Mouse (Mus musculus): ENCODE measurements around the gene Lgals9. TPM values are rescaled to one million over a fixed set of nuclear protein-coding genes. Genes with fewer than 3 reads are reported as not detected.

Gene Lgals9
- polyA plus RNA-seq, 1 experiment from 2014 or later = 13.7 TPM

DNA sequence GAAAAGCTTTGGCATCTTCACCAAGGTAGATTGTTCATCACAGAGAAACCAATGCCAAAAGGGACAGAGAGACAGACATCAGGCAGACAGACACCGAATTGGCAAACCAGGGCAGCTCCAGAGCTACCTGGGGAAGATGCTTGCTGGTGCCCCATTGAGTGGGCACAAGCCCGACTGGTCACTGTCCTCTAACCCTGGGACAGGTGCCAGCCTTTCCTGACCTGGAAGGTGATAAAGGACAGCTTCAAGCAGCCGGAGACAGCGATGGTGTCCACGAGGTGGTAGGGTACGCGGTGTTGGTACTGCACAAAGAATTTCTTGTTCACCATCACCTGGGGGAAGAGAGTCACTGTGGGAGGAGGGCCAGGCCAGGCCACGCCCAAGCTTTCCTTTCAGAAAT lies 13.7 kb downstream of the Lgals9 start:
- no peaks in the 10 kb centered on the region for H3K36me3 ChIP-seq (replicated peaks; ENCODE audit: control insufficient read depth, insufficient read depth)
- 86% methylated on average over 8 of the region's 8 CpGs for WGBS
- no peak for ATAC-seq (ENCODE audit: low FRiP score)
- H3K4me2 ChIP-seq (replicated peaks) = no peak overlapping the region
- no peaks in the 10 kb centered on the region for H3K4me1 ChIP-seq (replicated peaks; ENCODE audit: control insufficient read depth, insufficient read depth, low read length)
- no peaks in the 10 kb centered on the region for H3K27me3 ChIP-seq (ENCODE audit: control insufficient read depth, insufficient read depth, low read length)
- no peak overlapping the region for H3K9ac ChIP-seq
- no peak for DNase-seq (ENCODE audit: low spot score)
- no peak overlapping the region for H3K4me3 ChIP-seq (replicated peaks; ENCODE audit: low read length)
- H3K27ac ChIP-seq = no peak overlapping the region
- H3K9me3 ChIP-seq (ENCODE audit: control insufficient read depth, low read length) = no peaks in the 10 kb centered on the region

DNA sequence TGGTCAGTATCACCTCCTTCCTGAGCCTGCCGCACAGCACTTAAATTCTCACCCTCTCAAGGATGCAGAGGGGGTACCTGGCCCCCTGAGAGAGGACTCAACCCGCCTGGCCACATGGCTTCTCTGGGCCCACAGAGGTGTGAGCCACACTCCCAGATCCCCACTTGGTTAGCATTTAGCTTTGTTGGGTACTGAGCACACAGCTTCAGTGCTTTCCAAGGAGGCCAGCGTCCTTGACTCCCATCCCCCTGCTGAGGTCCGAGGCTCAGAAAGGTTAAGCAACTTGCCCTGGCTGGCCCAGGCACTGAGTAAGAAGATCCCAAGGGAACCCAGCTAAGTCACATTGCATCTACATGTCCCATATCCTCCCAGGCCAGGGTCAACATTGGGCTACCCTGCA lies 16.6 kb downstream of the Lgals9 start:
- Histone ChIP-seq H3K27ac (no peak overlapping the region), H3K9me3 (ENCODE audit: control insufficient read depth, low read length) (no peaks in the 10 kb centered on the region), H3K4me3 (replicated peaks; ENCODE audit: low read length) (no peak overlapping the region), H3K9ac (no peak overlapping the region), H3K36me3 (replicated peaks; ENCODE audit: control insufficient read depth, insufficient read depth) (no peaks in the 10 kb centered on the region), H3K27me3 (ENCODE audit: control insufficient read depth, insufficient read depth, low read length) (no peaks in the 10 kb centered on the region), H3K4me2 (replicated peaks) (no peak overlapping the region), H3K4me1 (replicated peaks; ENCODE audit: control insufficient read depth, insufficient read depth, low read length) (no peaks in the 10 kb centered on the region)
- DNase-seq (ENCODE audit: low spot score) (no peak), ATAC-seq (ENCODE audit: low FRiP score) (no peak)
- WGBS = 83% methylated on average over 4 of the region's 4 CpGs

- H3K9me3 ChIP-seq (ENCODE audit: control insufficient read depth, low read length) = no peaks in the 10 kb centered on the region
- no peak overlapping the region for H3K27ac ChIP-seq
- no peak overlapping the region for H3K4me2 ChIP-seq (replicated peaks)
- WGBS = 26% methylated on average over 4 of the region's 4 CpGs
- H3K9ac ChIP-seq = no peak overlapping the region
- H3K27me3 ChIP-seq (ENCODE audit: control insufficient read depth, insufficient read depth, low read length) = no peaks in the 10 kb centered on the region
- DNase-seq (ENCODE audit: low spot score) (peak; percentile 57), ATAC-seq (ENCODE audit: low FRiP score) (no peak)
- H3K36me3 ChIP-seq (replicated peaks; ENCODE audit: control insufficient read depth, insufficient read depth) = no peaks in the 10 kb centered on the region
- H3K4me1 ChIP-seq (replicated peaks; ENCODE audit: control insufficient read depth, insufficient read depth, low read length) = no peaks in the 10 kb centered on the region
- no peak overlapping the region for H3K4me3 ChIP-seq (replicated peaks; ENCODE audit: low read length)
These were observed 17.4 kb downstream of the Lgals9 start for GRCm38 (mm10) chr11:78967371-78967770.

DNA sequence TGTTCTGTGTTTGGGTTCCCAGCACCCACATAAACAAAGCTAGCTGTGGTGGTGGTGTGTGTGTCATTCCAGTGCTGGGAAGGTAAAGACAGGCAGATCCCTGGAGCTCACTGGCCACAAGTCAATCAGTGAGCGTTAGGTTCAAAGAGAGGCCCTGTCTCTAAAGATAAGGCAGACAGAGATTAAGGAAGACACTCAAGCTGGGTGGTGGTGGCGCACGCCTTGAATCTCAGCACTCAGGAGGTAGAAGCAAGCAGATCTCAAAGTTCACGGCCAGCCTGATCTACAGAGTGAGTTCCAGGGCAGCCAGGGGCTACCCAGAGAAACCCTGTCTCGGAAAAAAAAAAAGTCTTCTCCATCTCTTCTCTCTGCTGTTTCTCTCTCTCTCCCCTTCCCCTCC lies 23.5 kb downstream of the Lgals9 start:
- Histone ChIP-seq H3K27me3 (ENCODE audit: control insufficient read depth, insufficient read depth, low read length) (no peaks in the 10 kb centered on the region), H3K27ac (no peak overlapping the region), H3K36me3 (replicated peaks; ENCODE audit: control insufficient read depth, insufficient read depth) (no peaks in the 10 kb centered on the region), H3K9ac (no peak overlapping the region), H3K9me3 (ENCODE audit: control insufficient read depth, low read length) (no peaks in the 10 kb centered on the region), H3K4me3 (replicated peaks; ENCODE audit: low read length) (no peak overlapping the region), H3K4me2 (replicated peaks) (no peak overlapping the region), H3K4me1 (replicated peaks; ENCODE audit: control insufficient read depth, insufficient read depth, low read length) (no peaks in the 10 kb centered on the region)
- ATAC-seq (ENCODE audit: low FRiP score) (no peak), DNase-seq (ENCODE audit: low spot score) (no peak)
- WGBS = 87% methylated on average over 5 of the region's 5 CpGs

DNA sequence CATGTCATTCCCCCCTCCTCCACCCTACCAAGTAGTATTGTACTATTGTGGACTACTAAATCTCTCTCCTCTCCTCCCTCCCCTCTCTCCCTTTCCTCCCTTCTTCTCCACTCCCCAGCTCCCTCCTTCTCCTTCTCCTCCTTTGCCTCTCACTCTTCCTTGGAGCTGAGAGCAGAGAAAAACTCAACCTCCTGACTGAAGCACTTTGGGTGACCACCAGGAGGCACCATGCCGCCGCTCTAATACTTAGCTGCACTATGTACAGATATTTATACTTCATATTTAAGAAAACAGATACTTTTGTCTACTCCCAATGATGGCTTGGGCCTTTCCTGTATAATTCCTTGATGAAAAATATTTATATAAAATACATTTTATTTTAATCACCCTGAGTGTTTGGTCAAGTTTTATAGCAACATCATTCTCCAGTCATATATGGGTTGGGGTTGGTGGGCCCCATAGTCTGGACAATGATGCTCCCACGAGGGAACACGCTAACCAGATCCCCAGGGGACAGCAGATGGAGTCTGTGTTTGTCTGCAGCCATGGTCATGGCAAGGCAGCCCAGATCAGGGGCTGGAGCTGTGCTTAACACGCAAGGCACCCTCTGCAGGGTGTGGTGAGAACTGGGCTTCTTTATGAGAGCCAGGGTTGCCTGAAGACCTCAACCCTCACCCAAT lies 24.8 kb downstream of the Lgals9 start:
- no peaks in the 10 kb centered on the region for H3K9me3 ChIP-seq (ENCODE audit: control insufficient read depth, low read length)
- no peaks in the 10 kb centered on the region for H3K27me3 ChIP-seq (ENCODE audit: control insufficient read depth, insufficient read depth, low read length)
- H3K4me1 ChIP-seq (replicated peaks; ENCODE audit: control insufficient read depth, insufficient read depth, low read length) = no peaks in the 10 kb centered on the region
- ATAC-seq (ENCODE audit: low FRiP score) (no peak), DNase-seq (ENCODE audit: low spot score) (no peak)
- WGBS = 68% methylated on average over 5 of the region's 5 CpGs
- no peak overlapping the region for H3K4me2 ChIP-seq (replicated peaks)
- no peaks in the 10 kb centered on the region for H3K36me3 ChIP-seq (replicated peaks; ENCODE audit: control insufficient read depth, insufficient read depth)
- H3K4me3 ChIP-seq (replicated peaks; ENCODE audit: low read length) = no peak overlapping the region
- no peak overlapping the region for H3K9ac ChIP-seq
- H3K27ac ChIP-seq = no peak overlapping the region

DNA sequence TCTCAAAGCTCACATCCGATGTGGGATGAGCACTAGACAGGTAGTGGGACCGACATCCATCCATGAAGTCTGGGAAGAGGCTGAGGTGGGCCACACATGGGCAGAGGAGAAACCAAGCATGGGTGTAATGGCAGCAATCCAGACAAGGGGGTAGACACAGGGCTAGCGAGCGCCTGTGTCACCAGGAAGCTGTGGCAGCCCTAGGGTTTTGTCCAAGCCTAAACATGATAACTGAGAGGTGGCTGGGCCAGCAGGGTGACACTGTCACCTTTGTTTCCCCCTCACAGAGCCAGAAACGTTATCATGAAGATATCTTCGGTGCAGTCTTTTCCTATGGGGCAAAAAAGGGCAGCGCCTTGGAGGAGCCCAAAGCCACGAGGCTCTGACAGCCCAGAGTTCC lies 25.4 kb downstream of the Lgals9 start:
- Histone ChIP-seq H3K4me2 (replicated peaks) (no peak overlapping the region), H3K9me3 (ENCODE audit: control insufficient read depth, low read length) (no peaks in the 10 kb centered on the region), H3K36me3 (replicated peaks; ENCODE audit: control insufficient read depth, insufficient read depth) (no peaks in the 10 kb centered on the region), H3K9ac (no peak overlapping the region), H3K4me1 (replicated peaks; ENCODE audit: control insufficient read depth, insufficient read depth, low read length) (no peaks in the 10 kb centered on the region), H3K4me3 (replicated peaks; ENCODE audit: low read length) (no peak overlapping the region), H3K27me3 (ENCODE audit: control insufficient read depth, insufficient read depth, low read length) (no peaks in the 10 kb centered on the region), H3K27ac (no peak overlapping the region)
- ATAC-seq (ENCODE audit: low FRiP score) = no peak
- 81% methylated on average over 8 of the region's 8 CpGs for WGBS
- DNase-seq (ENCODE audit: low spot score) = no peak

DNA sequence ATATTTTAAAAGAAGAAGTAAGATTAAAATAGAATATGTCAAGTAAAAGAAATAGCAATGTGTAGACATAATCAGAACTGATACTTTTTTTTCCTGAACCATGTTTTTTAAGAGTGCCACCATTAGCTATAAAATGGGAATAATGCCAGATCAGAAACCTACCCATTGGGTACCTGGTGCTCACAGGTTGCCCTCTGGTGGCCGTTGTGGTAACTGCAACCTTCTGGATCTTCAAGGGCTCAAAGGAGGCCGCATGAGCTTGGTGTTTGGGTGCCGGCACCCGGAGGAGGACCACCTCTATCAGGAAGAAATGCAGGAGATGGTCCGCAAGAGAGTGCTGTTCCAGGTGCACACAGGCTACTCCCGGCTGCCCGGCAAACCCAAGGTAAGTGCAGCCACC lies 28.5 kb downstream of the Lgals9 start:
- no peak overlapping the region for H3K27ac ChIP-seq
- peak; percentile 90 for DNase-seq (ENCODE audit: low spot score)
- no peak overlapping the region for H3K4me3 ChIP-seq (replicated peaks; ENCODE audit: low read length)
- 9% methylated on average over 7 of the region's 7 CpGs for WGBS
- H3K27me3 ChIP-seq (ENCODE audit: control insufficient read depth, insufficient read depth, low read length) = peaks cover 10% of the 10 kb centered on the region
- no peak overlapping the region for H3K9ac ChIP-seq
- ATAC-seq (ENCODE audit: low FRiP score) = no peak
- no peaks in the 10 kb centered on the region for H3K4me1 ChIP-seq (replicated peaks; ENCODE audit: control insufficient read depth, insufficient read depth, low read length)
- H3K9me3 ChIP-seq (ENCODE audit: control insufficient read depth, low read length) = no peaks in the 10 kb centered on the region
- H3K36me3 ChIP-seq (replicated peaks; ENCODE audit: control insufficient read depth, insufficient read depth) = no peaks in the 10 kb centered on the region
- no peak overlapping the region for H3K4me2 ChIP-seq (replicated peaks)

- Histone ChIP-seq H3K4me2 (replicated peaks) (peak overlapping the region; percentile 51), H3K9ac (peak overlapping the region; percentile 34; the same call in 1 of the 2 replicates), H3K4me1 (replicated peaks; ENCODE audit: control insufficient read depth, insufficient read depth, low read length) (no peaks in the 10 kb centered on the region), H3K27me3 (ENCODE audit: control insufficient read depth, insufficient read depth, low read length) (peaks cover 10% of the 10 kb centered on the region), H3K36me3 (replicated peaks; ENCODE audit: control insufficient read depth, insufficient read depth) (no peaks in the 10 kb centered on the region), H3K9me3 (ENCODE audit: control insufficient read depth, low read length) (no peaks in the 10 kb centered on the region), H3K27ac (no peak overlapping the region), H3K4me3 (replicated peaks; ENCODE audit: low read length) (peak overlapping the region; percentile 16)
- 8% methylated on average over 17 of the region's 17 CpGs for WGBS
- DNase-seq (ENCODE audit: low spot score) (no peak), ATAC-seq (ENCODE audit: low FRiP score) (no peak)
These were observed 32.3 kb downstream of the Lgals9 start for GRCm38 (mm10) chr11:78952467-78952866.

GRCm38 (mm10) chr11:78950365-78950764 lies 34.4 kb downstream of the Lgals9 start:
- H3K4me1 ChIP-seq (replicated peaks; ENCODE audit: control insufficient read depth, insufficient read depth, low read length) = no peaks in the 10 kb centered on the region
- no peak for ATAC-seq (ENCODE audit: low FRiP score)
- no peak for DNase-seq (ENCODE audit: low spot score)
- 91% methylated on average over 8 of the region's 8 CpGs for WGBS
- no peak overlapping the region for H3K9ac ChIP-seq
- no peak overlapping the region for H3K4me3 ChIP-seq (replicated peaks; ENCODE audit: low read length)
- H3K9me3 ChIP-seq (ENCODE audit: control insufficient read depth, low read length) = no peaks in the 10 kb centered on the region
- H3K36me3 ChIP-seq (replicated peaks; ENCODE audit: control insufficient read depth, insufficient read depth) = no peaks in the 10 kb centered on the region
- no peak overlapping the region for H3K27ac ChIP-seq
- peaks cover 10% of the 10 kb centered on the region for H3K27me3 ChIP-seq (ENCODE audit: control insufficient read depth, insufficient read depth, low read length)
- H3K4me2 ChIP-seq (replicated peaks) = no peak overlapping the region

DNA sequence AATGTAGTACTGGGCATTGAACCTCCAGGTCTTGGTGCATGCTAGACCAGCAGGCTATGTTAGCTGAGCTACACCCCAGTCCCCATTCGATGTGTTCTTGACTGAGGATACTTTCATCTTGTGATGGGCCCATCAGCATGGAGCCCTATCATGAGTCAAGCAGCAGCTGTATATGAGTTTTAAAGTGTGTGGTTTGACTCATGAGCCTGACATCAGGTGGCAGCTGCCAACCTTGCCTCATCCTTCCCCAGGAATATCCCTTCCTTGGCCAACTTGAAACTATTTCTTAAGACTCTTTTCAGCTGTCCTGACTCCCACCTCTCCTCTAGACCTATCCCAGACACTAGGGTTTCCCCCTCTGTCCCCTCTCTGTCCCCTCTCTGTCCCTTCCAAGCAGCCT lies 41.7 kb downstream of the Lgals9 start:
- Histone ChIP-seq H3K9ac (no peak overlapping the region), H3K4me2 (replicated peaks) (no peak overlapping the region), H3K27ac (no peak overlapping the region), H3K27me3 (ENCODE audit: control insufficient read depth, insufficient read depth, low read length) (no peaks in the 10 kb centered on the region), H3K36me3 (replicated peaks; ENCODE audit: control insufficient read depth, insufficient read depth) (no peaks in the 10 kb centered on the region), H3K9me3 (ENCODE audit: control insufficient read depth, low read length) (no peaks in the 10 kb centered on the region), H3K4me3 (replicated peaks; ENCODE audit: low read length) (no peak overlapping the region), H3K4me1 (replicated peaks; ENCODE audit: control insufficient read depth, insufficient read depth, low read length) (no peaks in the 10 kb centered on the region)
- WGBS = 96% methylated on average over 1 of the region's 1 CpGs
- ATAC-seq (ENCODE audit: low FRiP score) (no peak), DNase-seq (ENCODE audit: low spot score) (no peak)

All from hindbrain, embryonic 14.5 days (tissue).